Mouse (Mus musculus): ENCODE measurements around the gene Phrf1.

The Phrf1 gene

GRCm38 (mm10) chr7:141204546-141204945 is 24.0 kb upstream of the Phrf1 start:
- CTCF ChIA-PET = interaction anchor here in 1 of 4 experiments (2.1 kb wide), 1 partner anchor 10 kb away, joined by 5 read pairs; the partner anchor contains the start of genes Hras and Lrrc56
- POLR2A ChIA-PET = interaction anchor here in 3 of 4 experiments (1.2 to 3.7 kb wide), 6 partner anchors 8 to 17 kb away, joined by 3 to 27 read pairs (median 4); partner anchors contain the start of genes Rassf7 (in 2 of the 3), Hras (in 1 of the 3) and Lrrc56 (in 1 of the 3)

DNA sequence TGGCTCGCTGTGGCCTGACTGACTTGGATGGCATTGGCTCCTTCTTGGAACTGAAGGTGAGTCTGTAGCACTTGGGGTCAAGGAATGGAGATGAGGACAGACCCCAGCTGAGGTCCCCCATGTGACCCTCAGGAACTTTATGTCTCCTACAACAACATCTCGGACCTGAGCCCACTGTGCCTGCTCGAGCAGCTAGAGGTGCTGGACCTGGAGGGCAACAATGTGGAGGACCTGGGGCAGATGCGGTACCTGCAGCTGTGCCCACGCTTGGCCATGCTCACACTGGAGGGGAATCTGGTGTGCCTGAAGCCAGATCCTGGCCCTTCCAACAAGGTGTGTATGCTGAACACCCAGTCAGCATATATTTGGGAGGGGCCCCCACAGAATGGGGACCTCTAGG is 23.1 kb upstream of the Phrf1 start:
- POLR2A ChIA-PET = interaction anchor here in 3 of 4 experiments (0.9 to 3.7 kb wide), 9 partner anchors 8 to 106 kb away, joined by 3 to 27 read pairs (median 3); partner anchors contain the start of genes Hras (in 2 of the 3), Lrrc56 (in 2 of the 3), Rassf7 (in 2 of the 3) and Lmntd2 (in 1 of the 3)
- CTCF ChIA-PET = interaction anchor here in 1 of 4 experiments (1.4 kb wide), 1 partner anchor 190 kb away, joined by 3 read pairs; no protein-coding TSS in a partner anchor

DNA sequence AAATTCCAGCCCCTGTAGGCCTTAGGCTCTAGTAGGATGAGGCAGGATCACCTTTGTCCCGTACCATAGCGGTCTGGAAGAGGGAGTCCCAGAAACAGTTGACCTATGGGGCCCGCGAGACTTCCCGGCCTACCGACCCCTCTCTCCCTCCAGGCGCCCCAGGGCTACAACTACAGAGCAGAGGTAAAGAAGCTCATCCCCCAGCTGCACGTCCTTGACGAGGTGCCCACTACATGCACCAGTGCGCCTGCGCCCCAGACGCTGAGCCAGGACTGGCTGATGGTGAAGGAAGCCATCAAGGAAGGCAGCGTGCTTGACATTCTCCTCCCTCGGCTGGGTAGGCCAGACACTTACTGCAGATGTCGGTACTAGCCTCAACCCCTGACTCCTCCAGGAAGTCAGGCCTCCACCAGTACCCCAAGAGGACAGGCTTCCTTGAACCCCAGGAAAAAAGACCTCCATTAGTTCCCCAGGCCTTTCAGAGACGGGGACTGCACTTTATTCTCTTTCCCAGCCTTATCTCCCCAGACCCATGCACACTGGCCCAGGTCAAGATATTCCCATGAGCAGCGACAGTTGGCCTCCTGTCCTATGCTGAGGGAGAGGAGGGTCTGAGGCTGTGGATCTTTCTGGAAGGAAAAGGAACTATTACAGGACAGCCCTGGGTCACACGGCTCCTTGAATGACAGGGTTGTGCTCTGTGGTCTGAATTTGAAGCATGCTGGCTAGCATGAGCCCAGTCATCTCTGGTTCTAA is 22.2 kb upstream of the Phrf1 start:
- ChIA-PET POLR2A (interaction anchor here in 3 of 4 experiments (0.6 to 3.7 kb wide), 8 partner anchors 8 to 189 kb away, joined by 3 to 27 read pairs (median 4); partner anchors contain the start of genes Hras (in 2 of the 3), Lrrc56 (in 2 of the 3), Rassf7 (in 2 of the 3) and Lmntd2 (in 1 of the 3)), CTCF (interaction anchor here in 1 of 4 experiments (1.4 kb wide), 1 partner anchor 189 kb away, joined by 3 read pairs; no protein-coding TSS in a partner anchor)

GRCm38 (mm10) chr7:141209526-141209925 is 19.1 kb upstream of the Phrf1 start:
- POLR2A ChIA-PET = interaction anchor here in 1 of 4 experiments (1.4 to 2.1 kb wide), 2 partner anchors 16 to 72 kb away, joined by 3 to 7 read pairs; partner anchors contain the start of genes Hras and Lrrc56
- CTCF ChIA-PET = no interaction called here

- ChIA-PET POLR2A (interaction anchor here in 1 of 4 experiments (0.9 to 2.1 kb wide), 2 partner anchors 17 to 59 kb away, joined by 3 to 7 read pairs; partner anchors contain the start of genes Hras and Lrrc56), CTCF (no interaction called here)
Observed at GRCm38 (mm10) chr7:141210137-141210536, 18.4 kb upstream of the Phrf1 start.

DNA sequence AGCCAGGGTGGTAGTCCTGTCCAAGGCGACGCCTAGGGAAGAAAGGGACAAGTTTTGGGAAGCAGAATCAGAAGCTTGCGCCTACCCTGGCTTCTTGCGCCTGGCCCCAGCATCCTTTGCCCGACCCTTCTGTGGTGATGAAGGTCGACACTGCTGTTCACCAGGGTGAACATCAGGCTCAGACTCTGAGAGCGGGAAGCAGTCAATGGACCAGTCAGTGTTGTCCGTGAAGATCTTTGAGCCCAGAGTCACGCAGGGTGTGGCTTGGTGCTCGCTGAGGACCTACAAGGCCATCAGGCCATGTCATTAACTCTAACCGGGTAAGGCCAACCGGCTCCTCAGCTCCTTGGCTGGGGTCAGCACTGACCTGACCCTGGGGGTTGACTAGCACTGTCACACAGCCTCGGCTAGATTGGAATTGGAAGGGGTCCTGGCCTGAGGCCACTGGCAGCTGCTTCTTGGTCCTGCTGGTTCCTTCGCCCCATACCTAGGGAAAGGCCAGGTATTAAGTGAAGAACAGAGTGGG is 17.9 kb upstream of the Phrf1 start:
- ChIA-PET CTCF (no interaction called here), POLR2A (interaction anchor here in 1 of 4 experiments (0.9 to 2.1 kb wide), 2 partner anchors 17 to 58 kb away, joined by 3 to 7 read pairs; partner anchors contain the start of genes Hras and Lrrc56)

GRCm38 (mm10) chr7:141213133-141213532 is 15.5 kb upstream of the Phrf1 start:
- CTCF ChIA-PET = interaction anchor here in 1 of 4 experiments (1.1 kb wide), 1 partner anchor 15 kb away, joined by 3 read pairs; no protein-coding TSS in a partner anchor

GRCm38 (mm10) chr7:141213605-141214235 is 14.9 kb upstream of the Phrf1 start, which contains the start of gene Lmntd2:
Gene Lmntd2, minus strand, starts transcription at chr7:141214080.
- POLR2A ChIA-PET = interaction anchor here (0.6 to 10.6 kb wide), 11 partner anchors 8 to 219 kb away, joined by 3 to 158 read pairs (median 4); partner anchors contain the start of genes Hras (in 2 of the 4), Lrrc56 (in 2 of the 4), Phrf1 (in 1 of the 4) and Sigirr (in 1 of the 4)

More at GRCm38 (mm10) chr7:141213133-141213532, 15.5 kb upstream of the Phrf1 start:
- POLR2A ChIA-PET = interaction anchor here in 3 of 4 experiments (0.8 to 1.2 kb wide), 7 partner anchors 8 to 218 kb away, joined by 3 to 4 read pairs (median 3); partner anchors contain the start of genes Hras (in 1 of the 3) and Lrrc56 (in 1 of the 3)

DNA sequence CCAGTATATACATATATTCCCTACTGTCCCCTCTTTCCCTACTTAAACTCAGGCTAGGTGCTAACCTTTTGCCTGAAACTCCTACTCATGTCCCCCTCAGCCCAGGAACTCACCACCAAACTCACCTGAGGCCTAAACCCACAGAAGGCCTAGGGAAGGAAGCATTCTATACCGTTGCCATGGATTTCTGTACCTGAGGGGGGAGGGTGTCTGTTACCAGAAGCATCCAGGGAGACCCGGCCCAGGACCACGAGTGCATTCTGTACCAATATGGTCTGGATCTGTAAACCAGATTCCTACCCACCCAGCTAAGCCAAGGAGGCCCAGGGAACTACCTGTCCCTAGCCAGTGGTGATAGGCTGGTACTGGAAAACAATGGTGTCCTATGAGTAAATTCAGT is 14.3 kb upstream of the Phrf1 start:
- POLR2A ChIA-PET = interaction anchor here (0.6 to 10.6 kb wide), 11 partner anchors 9 to 115 kb away, joined by 3 to 158 read pairs (median 6); partner anchors contain the start of genes Hras (in 2 of the 4), Lrrc56 (in 2 of the 4), Sigirr (in 2 of the 4) and Phrf1 (in 1 of the 4)
- CTCF ChIA-PET = no interaction called here

More at GRCm38 (mm10) chr7:141213605-141214235, 14.9 kb upstream of the Phrf1 start, which contains the start of gene Lmntd2:
- CTCF ChIA-PET = interaction anchor here in 2 of 4 experiments (0.6 to 1.1 kb wide), 2 partner anchors 14 to 18 kb away, joined by 3 read pairs; no protein-coding TSS in a partner anchor

GRCm38 (mm10) chr7:141215101-141215879 is 13.3 kb upstream of the Phrf1 start, which contains the start of gene Rassf7:
Gene Rassf7, plus strand, starts transcription at chr7:141215860.
- ChIA-PET CTCF (interaction anchor here (0.6 to 2.0 kb wide), 22 partner anchors 9 to 292 kb away, joined by 3 to 15 read pairs (median 4); partner anchors contain the start of genes Phrf1 (in 2 of the 4), Cend1 (in 1 of the 4), Eps8l2 (in 1 of the 4) and Hras (in 1 of the 4)), POLR2A (interaction anchor here (0.6 to 10.6 kb wide), 145 partner anchors 9 to 1396 kb away, joined by 3 to 158 read pairs (median 5); partner anchors contain the start of genes Hras (in 4 of the 4), Lrrc56 (in 4 of the 4), Phrf1 (in 3 of the 4) and Ptdss2 (in 3 of the 4))

DNA sequence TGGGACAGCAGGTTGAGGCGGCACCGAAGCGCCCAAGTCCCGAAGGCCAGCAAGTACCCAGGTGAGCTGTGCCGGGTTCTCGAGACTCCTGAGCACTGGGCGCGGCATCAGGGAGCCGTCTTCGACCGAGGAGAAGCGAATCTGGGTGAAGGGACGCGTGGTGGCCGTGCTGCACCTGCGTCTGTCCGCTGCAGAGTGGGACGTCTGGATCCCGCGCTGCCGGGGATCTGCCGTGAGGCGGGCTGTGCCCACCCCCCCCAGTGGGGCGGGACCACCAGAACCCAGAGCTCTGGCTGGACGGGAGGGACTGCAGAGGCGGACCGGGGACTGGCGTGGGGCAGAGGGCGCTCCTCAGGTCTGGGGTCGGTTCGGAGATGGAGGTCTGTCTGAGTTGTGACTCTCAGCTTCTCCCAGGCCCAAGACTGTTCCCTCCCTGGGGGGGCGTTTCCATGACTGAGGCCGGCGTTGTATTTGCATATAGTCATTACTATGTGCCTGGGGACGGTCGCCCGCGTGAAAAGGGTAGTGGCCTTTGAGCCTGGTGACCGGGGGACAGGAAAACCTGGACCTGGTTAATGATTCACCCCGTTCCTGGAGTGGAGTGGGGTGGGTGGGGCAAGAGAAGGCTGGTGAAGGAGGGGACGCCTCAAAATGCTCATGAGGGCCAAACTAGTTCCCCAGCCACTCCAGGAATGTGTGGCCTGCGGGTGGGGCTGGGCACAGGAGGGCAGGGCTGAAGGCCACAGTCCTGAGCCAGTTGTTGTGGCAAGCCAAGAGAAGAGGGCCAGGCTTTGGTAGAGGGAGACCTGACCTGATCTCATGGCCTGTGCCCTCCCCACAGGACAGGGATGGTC is 12.5 kb upstream of the Phrf1 start:
- POLR2A ChIA-PET = interaction anchor here (0.5 to 10.6 kb wide), 141 partner anchors 8 to 1395 kb away, joined by 3 to 158 read pairs (median 5); partner anchors contain the start of genes Hras (in 4 of the 4), Lrrc56 (in 4 of the 4), Phrf1 (in 3 of the 4) and Ptdss2 (in 3 of the 4)
- CTCF ChIA-PET = interaction anchor here (0.6 to 2.0 kb wide), 20 partner anchors 9 to 265 kb away, joined by 3 to 15 read pairs (median 4); partner anchors contain the start of genes Phrf1 (in 2 of the 4), Cend1 (in 1 of the 4), Eps8l2 (in 1 of the 4) and Hras (in 1 of the 4)

DNA sequence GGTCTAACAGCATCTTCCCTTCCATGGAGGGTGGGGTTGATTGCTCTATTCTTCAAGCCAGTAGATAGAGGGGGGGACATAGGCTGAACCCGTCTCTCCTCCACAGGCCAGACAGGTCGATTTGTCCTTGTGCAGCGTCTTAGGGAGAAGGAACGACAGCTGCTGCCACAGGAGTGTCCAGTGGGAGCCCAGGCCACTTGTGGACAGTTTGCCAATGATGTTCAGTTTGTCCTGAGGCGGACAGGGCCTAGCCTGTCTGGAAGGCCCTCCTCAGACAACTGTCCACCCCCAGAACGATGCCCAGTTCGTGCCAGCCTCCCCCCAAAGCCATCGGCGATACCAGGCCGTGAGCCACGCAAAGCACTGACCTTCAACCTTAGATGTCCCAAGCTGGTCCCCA is 11.7 kb upstream of the Phrf1 start:
- ChIA-PET CTCF (interaction anchor here in 1 of 4 experiments (2.0 kb wide), 1 partner anchor 11 kb away, joined by 11 read pairs; the partner anchor contains the start of gene Phrf1), POLR2A (interaction anchor here in 3 of 4 experiments (0.7 to 10.6 kb wide), 10 partner anchors 11 to 360 kb away, joined by 3 to 158 read pairs (median 8); partner anchors contain the start of genes Phrf1 (in 2 of the 3), Bet1l (in 1 of the 3), Gm45785 (in 1 of the 3) and Hras (in 1 of the 3))

DNA sequence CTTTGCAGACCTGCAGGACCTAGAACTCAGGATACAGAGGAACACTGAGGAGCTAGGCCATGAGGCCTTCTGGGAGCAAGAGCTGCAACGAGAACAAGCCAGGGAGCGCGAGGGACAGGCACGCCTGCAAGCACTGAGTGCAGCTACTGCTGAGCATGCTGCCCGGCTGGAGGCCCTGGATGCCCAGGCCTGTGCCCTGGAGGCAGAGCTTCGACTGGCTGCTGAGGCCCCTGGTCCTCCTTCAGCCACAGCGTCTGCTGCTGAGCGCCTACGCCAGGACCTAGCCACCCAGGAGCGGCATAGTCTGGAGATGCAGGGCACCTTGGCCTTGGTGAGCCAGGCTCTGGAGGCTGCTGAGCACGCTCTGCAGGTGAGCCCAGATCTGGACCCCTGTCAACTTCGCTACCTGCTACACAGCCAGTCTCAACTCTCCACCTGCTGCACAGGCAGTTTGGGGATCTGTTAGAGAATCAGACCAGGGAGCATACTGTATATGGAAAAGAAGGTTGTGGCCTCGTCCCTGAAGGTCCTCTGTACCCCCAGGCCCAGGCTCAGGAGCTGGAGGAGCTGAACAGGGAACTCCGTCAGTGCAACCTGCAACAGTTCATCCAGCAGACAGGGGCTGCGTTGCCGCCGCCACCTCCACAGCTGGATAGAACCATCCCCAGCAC is 11.1 kb upstream of the Phrf1 start:
- ChIA-PET POLR2A (interaction anchor here in 3 of 4 experiments (0.5 to 10.6 kb wide), 12 partner anchors 10 to 234 kb away, joined by 3 to 158 read pairs (median 4); partner anchors contain the start of genes Phrf1 (in 2 of the 3), Hras (in 1 of the 3), Lrrc56 (in 1 of the 3) and Pidd1 (in 1 of the 3)), CTCF (no interaction called here)

GRCm38 (mm10) chr7:141218141-141218540 is 10.4 kb upstream of the Phrf1 start:
- ChIA-PET POLR2A (interaction anchor here in 3 of 4 experiments (1.0 to 10.6 kb wide), 10 partner anchors 10 to 256 kb away, joined by 3 to 158 read pairs (median 4); partner anchors contain the start of genes Phrf1 (in 2 of the 3), Hras (in 1 of the 3), Lrrc56 (in 1 of the 3) and Pidd1 (in 1 of the 3)), CTCF (no interaction called here)

Data from embryonic stem cell, embryonic (primary cell).